Mouse (Mus musculus): Measurements from ENCODE around the gene Cfap299.

The Cfap299 gene

GRCm38 (mm10) chr5:98650345-98650744 lies 321.2 kb downstream of the Cfap299 start:
- DNase-seq (ENCODE audit: low spot score): no peak

DNA sequence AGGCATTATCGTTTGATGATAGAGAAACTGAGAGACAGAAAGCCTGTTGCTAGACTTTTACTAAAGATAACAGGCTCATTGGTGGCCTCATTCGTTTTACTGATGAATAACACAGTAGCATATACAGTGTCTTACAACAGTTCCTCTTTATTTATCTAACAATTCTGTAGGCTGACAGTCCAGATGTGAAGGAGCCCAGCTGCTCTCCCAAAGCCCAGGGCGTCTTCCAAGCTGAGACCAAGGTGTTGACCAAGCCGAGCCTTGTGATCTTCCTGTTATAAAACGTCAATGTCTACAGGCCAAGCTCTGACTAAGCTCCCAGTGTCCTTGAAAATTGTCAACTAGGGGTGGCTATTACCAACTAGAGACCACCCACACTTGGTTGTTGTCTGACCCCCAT lies 321.9 kb downstream of the Cfap299 start:
- DNase-seq (ENCODE audit: low spot score): no peak

GRCm38 (mm10) chr5:98688254-98688653 lies 359.1 kb downstream of the Cfap299 start:
- DNase-seq (ENCODE audit: low spot score): no peak

DNA sequence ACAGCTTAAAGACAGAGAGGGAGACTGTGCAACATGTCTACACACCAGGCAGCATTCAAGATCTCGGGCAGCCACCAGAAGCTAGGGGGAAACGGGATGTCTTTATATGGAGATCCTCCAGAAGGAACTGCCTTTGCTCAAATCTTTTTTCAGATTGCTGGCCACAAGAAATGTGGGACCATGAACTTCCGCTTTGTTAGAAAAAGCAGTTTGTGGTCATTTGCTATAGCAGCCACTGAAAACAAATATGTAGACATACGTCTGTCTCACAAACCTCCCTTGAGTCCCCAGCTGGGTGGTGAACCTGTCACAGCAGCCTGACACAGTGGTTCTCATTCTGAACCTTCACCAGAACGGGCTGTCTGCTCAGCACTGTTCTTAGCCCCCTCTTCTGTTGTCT lies 363.0 kb downstream of the Cfap299 start:
- DNase-seq (ENCODE audit: low spot score): peak; percentile 10

- peak; percentile 8 for DNase-seq (ENCODE audit: low spot score)
These were observed 367.2 kb downstream of the Cfap299 start for GRCm38 (mm10) chr5:98696336-98696735.

DNA sequence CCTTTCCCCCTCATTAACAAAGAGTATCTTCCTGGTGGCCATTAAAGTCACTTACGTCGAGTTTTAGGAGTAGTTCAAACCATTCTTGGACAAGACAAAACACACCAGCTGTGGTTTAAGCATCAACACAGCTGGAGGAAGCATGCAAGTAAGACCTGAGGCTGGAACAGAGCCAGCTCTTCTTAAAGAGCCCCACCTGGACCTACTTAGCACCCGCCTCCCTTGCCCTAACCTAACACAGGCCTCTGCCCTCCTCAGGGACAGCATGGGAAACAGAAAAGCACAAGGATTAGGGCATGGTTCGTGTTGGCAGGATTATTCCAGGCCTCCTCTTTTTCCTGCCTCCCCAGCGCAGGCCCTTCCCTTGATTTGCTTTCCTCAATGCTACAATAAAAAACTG lies 374.9 kb downstream of the Cfap299 start:
- no peak for DNase-seq (ENCODE audit: low spot score)

DNA sequence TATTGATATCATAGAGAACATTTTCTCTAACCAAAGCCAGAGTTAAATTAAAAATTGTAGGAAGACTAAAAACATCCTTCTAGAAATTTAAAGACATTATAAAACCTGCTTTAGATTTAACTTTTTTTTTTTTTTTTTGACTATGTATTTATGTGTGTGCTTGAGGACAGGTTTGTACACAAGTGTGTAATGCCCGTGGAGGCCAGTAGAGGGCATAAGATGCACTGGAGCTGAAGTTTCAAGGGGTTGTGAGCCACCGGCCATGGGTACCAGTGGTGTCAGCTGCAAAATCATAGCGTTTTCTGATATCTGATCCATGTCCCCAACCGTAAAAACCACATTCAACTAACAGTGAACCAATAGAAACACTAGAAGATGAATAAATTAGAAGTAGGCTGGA lies 377.5 kb downstream of the Cfap299 start:
- DNase-seq (ENCODE audit: low spot score): no peak

- DNase-seq (ENCODE audit: low spot score): no peak
These were observed 386.3 kb downstream of the Cfap299 start for GRCm38 (mm10) chr5:98715392-98715791.

DNA sequence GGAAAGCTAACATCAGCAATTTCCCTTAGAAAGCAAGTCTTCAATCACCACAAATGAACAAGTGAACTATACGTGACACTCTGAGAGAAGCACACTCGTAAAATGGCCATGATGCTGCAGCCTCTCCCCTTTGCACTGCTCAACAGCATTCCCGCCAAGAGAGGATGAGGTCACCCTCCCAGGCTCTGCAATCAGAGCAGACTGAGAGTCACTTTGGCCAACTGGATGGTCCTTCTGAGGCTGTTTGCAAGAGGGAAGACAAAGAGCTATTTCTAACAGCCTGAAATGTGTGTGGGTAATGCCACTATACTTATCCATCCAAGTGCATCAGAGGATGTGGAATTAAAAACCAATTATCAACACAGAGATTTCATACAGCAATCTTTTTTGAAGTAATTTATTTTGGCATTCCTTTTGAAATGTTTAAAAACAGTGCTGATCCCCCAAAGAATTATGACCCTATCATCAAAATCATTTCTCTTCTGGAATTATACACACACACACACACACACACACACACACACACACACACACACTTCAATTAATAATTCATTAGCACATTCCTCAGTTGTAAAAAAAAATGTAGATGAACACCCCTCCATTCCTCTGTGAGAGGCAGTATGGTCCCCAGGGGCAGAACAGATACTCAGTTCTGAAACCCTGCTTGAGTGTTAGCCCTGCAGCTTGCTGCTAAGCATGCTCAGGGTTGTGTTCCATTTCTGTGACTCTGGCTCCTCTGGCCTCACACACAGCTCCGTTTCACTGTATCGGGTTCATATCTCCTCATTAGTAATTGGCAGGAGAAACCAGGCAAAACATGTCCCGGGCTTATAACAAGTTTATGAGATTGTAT lies 403.3 kb downstream of the Cfap299 start:
- DNase-seq (ENCODE audit: low spot score): no peak

GRCm38 (mm10) chr5:98733010-98733399 lies 403.9 kb downstream of the Cfap299 start:
- no peak for DNase-seq (ENCODE audit: low spot score)

DNA sequence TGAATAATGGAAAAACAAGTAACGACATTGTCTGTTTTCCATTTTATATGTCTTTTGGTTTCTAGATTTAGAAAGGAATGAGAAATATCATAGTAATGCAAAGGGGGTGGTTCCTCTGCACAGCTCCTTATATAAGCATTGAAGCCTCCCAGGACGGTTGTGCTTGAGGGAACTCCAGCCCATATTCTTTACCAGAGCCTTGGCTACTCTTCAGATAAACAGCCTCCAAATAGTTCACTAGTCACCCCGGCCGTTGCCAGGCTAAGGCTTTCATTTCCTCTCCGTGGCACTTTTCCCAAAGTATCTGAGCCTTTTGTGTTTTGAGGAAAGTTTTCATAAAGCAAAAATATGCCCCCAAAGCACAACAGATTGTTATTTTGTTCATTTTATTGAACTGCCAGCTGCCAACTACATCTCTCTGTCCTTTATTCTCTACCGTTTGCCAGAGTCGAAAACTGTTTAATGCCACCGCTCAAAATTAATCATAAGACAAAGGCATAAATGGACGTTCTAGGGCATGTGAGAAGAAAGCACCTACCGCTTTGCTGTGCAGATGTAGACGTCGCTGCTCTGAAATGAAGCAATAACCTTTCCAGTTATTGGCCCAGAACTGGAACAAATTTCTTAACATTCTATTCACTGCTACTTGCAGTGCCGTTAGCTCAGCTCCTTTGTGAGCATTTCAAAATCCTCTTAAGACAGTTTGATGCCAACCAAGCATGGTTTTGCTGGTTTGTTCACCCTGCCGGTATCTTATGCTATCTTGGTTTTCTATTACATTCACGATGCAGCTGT lies 433.0 kb downstream of the Cfap299 start:
- peak; percentile 17 for DNase-seq (ENCODE audit: low spot score)

GRCm38 (mm10) chr5:98778588-98778987 lies 449.5 kb downstream of the Cfap299 start:
- DNase-seq (ENCODE audit: low spot score): no peak

- DNase-seq (ENCODE audit: low spot score): no peak
These were observed 453.0 kb downstream of the Cfap299 start for GRCm38 (mm10) chr5:98782066-98782465.

DNA sequence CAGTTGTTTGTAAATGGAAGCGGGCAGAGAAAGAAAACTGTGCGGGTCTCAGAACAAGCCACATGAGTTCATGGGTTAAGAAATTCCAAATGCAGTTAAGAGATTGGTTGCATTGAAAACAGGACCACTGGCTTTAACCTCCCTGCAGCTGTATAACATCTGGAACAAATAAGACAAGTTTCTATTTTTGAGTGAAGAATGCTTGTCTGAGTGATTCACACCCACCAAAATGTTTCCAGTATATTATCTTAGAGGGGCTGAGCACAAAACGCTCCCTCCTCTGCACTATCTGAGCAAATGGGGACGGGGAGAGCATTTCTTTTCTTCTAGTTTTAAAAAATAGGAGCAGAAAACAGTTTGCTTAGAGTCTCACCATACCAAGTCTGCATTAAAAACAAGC lies 458.6 kb downstream of the Cfap299 start:
- no peak for DNase-seq (ENCODE audit: low spot score)

GRCm38 (mm10) chr5:98788568-98788967 lies 459.5 kb downstream of the Cfap299 start:
- DNase-seq (ENCODE audit: low spot score): no peak

GRCm38 (mm10) chr5:98790894-98791607 lies 461.9 kb downstream of the Cfap299 start:
- no peak for DNase-seq (ENCODE audit: low spot score)

DNA sequence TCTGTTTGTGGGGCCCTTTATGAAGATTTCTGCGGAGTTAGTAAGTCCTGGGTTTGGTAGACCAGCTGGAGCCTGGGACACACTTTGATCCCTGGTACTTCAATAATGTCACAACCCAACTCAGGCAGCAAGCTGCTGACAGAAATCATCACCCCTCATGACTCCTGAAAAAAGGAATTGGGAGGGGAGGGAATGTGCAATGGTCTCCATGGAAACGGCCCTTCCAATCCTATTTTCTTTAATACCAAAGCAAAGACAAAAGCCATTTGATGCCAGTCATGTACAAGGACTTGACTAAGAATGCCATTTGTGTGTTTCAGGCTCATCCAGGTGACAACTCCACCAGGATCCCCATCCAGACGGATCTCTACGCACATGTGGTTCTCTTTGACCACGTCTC lies 472.4 kb downstream of the Cfap299 start:
- no peak for DNase-seq (ENCODE audit: low spot score)

GRCm38 (mm10) chr5:98804761-98805160 lies 475.7 kb downstream of the Cfap299 start:
- no peak for DNase-seq (ENCODE audit: low spot score)

- no peak for DNase-seq (ENCODE audit: low spot score)
These were observed 477.4 kb downstream of the Cfap299 start for GRCm38 (mm10) chr5:98806492-98806891.

DNA sequence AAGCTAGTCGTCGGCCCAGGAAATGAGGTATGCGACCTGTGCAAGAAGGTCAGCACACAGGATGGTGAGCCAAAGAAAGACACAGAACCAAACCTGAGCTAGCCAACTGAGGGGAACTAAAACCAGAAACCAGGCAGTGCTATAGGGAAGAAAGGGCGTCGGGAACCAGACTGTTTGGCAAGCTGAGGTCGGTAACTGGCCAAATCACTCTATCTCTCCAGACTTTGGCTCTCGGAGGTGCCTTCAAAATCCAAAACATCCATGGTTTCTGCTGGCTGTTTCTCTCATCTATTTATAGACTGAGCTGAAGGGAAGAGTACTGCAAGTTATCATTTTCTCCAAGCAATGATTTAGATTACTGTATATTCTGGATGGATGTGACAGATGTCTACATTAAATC lies 477.9 kb downstream of the Cfap299 start:
- peak; percentile 17 for DNase-seq (ENCODE audit: low spot score)

- DNase-seq (ENCODE audit: low spot score): no peak
These were observed 478.8 kb downstream of the Cfap299 start for GRCm38 (mm10) chr5:98807953-98808352.

DNA sequence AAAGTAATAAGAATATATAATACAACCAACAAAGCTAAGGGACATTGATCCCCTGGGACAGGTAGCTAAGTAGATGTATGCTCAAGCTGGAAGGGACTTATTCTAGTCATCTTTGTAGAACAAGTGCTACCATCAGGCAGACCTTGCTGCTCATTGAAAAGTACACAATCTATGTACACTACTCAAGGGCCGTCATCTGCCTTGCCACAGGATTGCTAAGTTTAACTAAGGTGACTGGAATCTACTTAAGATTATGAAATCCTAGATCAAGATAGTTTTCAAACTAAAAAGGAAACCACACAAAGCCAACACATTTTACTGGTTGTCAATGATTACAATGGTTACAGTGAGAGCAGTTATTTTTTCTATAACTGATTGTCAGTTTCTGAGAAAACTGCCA lies 483.3 kb downstream of the Cfap299 start:
- peak; percentile 59 for DNase-seq (ENCODE audit: low spot score)

- DNase-seq (ENCODE audit: low spot score): no peak
These were observed 486.2 kb downstream of the Cfap299 start for GRCm38 (mm10) chr5:98815269-98815668.

Measured in lung, postnatal 25 days (tissue).